Mouse (Mus musculus) bone marrow, adult 2 months (tissue): Measurements from ENCODE around the gene Rbm28. TPM values are rescaled to one million over a fixed set of nuclear protein-coding genes. Genes with fewer than 3 reads are reported as not detected.

Source experiments
- H3K27ac ChIP-seq: fragments of 200-500 bp; 2 replicates; pipeline ENCODE4 v1.5.1; 2012; ENCODE audit warnings: low read depth, mild to moderate bottlenecking, control low read depth, inconsistent platforms, low read length; ENCODE audit not compliant: control insufficient read depth, poor library complexity, insufficient read depth
- H3K4me1 ChIP-seq: fragments of 200-500 bp; 2 replicates; pipeline ENCODE4 v1.6.1; 2011; ENCODE audit warnings: low read length; ENCODE audit not compliant: control insufficient read depth, insufficient read depth
- H3K4me3 ChIP-seq: fragments of 200-500 bp; replicated peaks from 2 replicates; pipeline ENCODE3; 2011; ENCODE audit warnings: mild to moderate bottlenecking, low read depth, low read length, control low read depth; ENCODE audit not compliant: control insufficient read depth
- CTCF ChIP-seq: fragments of 200-500 bp; IDR thresholded peaks from 2 replicates; pipeline ENCODE4 v1.5.1; 2011; ENCODE audit warnings: low read length, control low read depth; ENCODE audit not compliant: control insufficient read depth, insufficient read depth
- POLR2A ChIP-seq: fragments of 200-500 bp; IDR thresholded peaks from 2 replicates; pipeline ENCODE4 v1.6.1; 2011; ENCODE audit warnings: low read depth, mild to moderate bottlenecking, control low read depth, low read length, borderline replicate concordance; ENCODE audit not compliant: control insufficient read depth
- WGBS: fragments of 180-500 bp; shearing (Covaris S2); methylation state at CpG from one replicate; pipeline ENCODE4 v1.1.7; 2018; 5-methylcytosine and 5-hydroxymethylcytosine counted together
- polyA plus RNA-seq: library from polyadenylated mRNA; stranded (reverse); fragments of >200 nt; gene quantifications from 2 replicates; pipeline ENCODE4 v1.2.4, GENCODE M21; 2011; ENCODE audit warnings: low replicate concordance; ENCODE audit not compliant: missing spikeins, insufficient read depth, insufficient read length

The Rbm28 gene
- polyA plus RNA-seq, 1 experiment: 21.5 TPM

GRCm38 (mm10) chr6:29115756-29116155 lies 49.0 kb downstream of the Rbm28 start:
- Histone ChIP-seq H3K27ac (no peak overlapping the region), H3K4me1 (no peaks in the 10 kb centered on the region), H3K4me3 (no peak overlapping the region)
- WGBS: 69% methylated on average over 7 of the region's 7 CpGs
- no peak for TF ChIP-seq CTCF
- no peak for TF ChIP-seq POLR2A

GRCm38 (mm10) chr6:29111501-29111900 lies 53.3 kb downstream of the Rbm28 start:
- Histone ChIP-seq H3K4me3 (no peak overlapping the region), H3K4me1 (no peaks in the 10 kb centered on the region), H3K27ac (no peak overlapping the region)
- no peak for TF ChIP-seq POLR2A
- no peak for TF ChIP-seq CTCF
- 72% methylated on average over 4 of the region's 4 CpGs for WGBS

- TF ChIP-seq CTCF (no peak), POLR2A (no peak)
- no peak overlapping the region for H3K4me3 ChIP-seq
These were observed 56.4 kb downstream of the Rbm28 start for GRCm38 (mm10) chr6:29108376-29108775.

GRCm38 (mm10) chr6:29101248-29101864 lies 63.5 kb downstream of the Rbm28 start:
- Histone ChIP-seq H3K4me3 (no peak overlapping the region), H3K4me1 (no peaks in the 10 kb centered on the region), H3K27ac (no peak overlapping the region)
- TF ChIP-seq POLR2A (no peak), CTCF (no peak)
- WGBS: 73% methylated on average over 9 of the region's 9 CpGs

More at GRCm38 (mm10) chr6:29108376-29108775, 56.4 kb downstream of the Rbm28 start:
- 79% methylated on average over 1 of the region's 1 CpGs for WGBS
- no peaks in the 10 kb centered on the region for H3K4me1 ChIP-seq
- H3K27ac ChIP-seq: no peak overlapping the region

GRCm38 (mm10) chr6:29100423-29100822 lies 64.4 kb downstream of the Rbm28 start:
- 55% methylated on average over 3 of the region's 3 CpGs for WGBS
- H3K27ac ChIP-seq: no peak overlapping the region
- no peak for TF ChIP-seq POLR2A
- no peak for TF ChIP-seq CTCF
- no peak overlapping the region for H3K4me3 ChIP-seq
- no peaks in the 10 kb centered on the region for H3K4me1 ChIP-seq

- no peaks in the 10 kb centered on the region for H3K4me1 ChIP-seq
- WGBS: 66% methylated on average over 14 of the region's 14 CpGs
- no peak overlapping the region for H3K27ac ChIP-seq
- TF ChIP-seq CTCF (no peak), POLR2A (no peak)
- no peak overlapping the region for H3K4me3 ChIP-seq
These were observed 65.2 kb downstream of the Rbm28 start for GRCm38 (mm10) chr6:29099536-29100170.

GRCm38 (mm10) chr6:29092904-29093303 lies 71.9 kb downstream of the Rbm28 start:
- TF ChIP-seq POLR2A (no peak), CTCF (no peak)
- no peak overlapping the region for H3K27ac ChIP-seq
- H3K4me3 ChIP-seq: no peak overlapping the region
- WGBS: 72% methylated on average over 11 of the region's 11 CpGs
- no peaks in the 10 kb centered on the region for H3K4me1 ChIP-seq

GRCm38 (mm10) chr6:29092234-29092633 lies 72.6 kb downstream of the Rbm28 start:
- no peak for TF ChIP-seq POLR2A
- no peak for TF ChIP-seq CTCF
- no peak overlapping the region for H3K4me3 ChIP-seq
- 81% methylated on average over 7 of the region's 7 CpGs for WGBS
- no peaks in the 10 kb centered on the region for H3K4me1 ChIP-seq
- H3K27ac ChIP-seq: no peak overlapping the region

GRCm38 (mm10) chr6:29087921-29088709 lies 76.7 kb downstream of the Rbm28 start:
- no peak for TF ChIP-seq CTCF
- TF ChIP-seq POLR2A: no peak
- 61% methylated on average over 7 of the region's 7 CpGs for WGBS
- H3K27ac ChIP-seq: no peak overlapping the region
- no peak overlapping the region for H3K4me3 ChIP-seq
- no peaks in the 10 kb centered on the region for H3K4me1 ChIP-seq
